Mouse (Mus musculus) erythroblast, adult 5-6 weeks (primary cell): ENCODE results near the gene Adam17. TPM values are rescaled to one million over a fixed set of nuclear protein-coding genes. Genes with fewer than 3 reads are reported as not detected.
A peak's percentile ranks its signal among the peaks of the same experiment; 100 is the strongest.

Source experiments
- ATAC-seq: replicated peaks from 2 replicates; pipeline ENCODE4 v1.8.0; 2016; ENCODE audit warnings: moderate number of reproducible peaks, mild to moderate bottlenecking, moderate TSS enrichment, inconsistent platforms; ENCODE audit not compliant: poor library complexity, low FRiP score, severe bottlenecking
- total RNA-seq, 2 experiments: library from RNA; stranded (forward) in 1 of 2; stranded (reverse) in 1 of 2; fragments of 150-400 nt in 1 of 2; fragments of 200-764, 138-1000 nt in 1 of 2; gene quantifications; 2 replicates each; pipeline versions ENCODE4 v1.2.3 to v1.2.4; 2015 to 2017; ENCODE audit warnings: low replicate concordance in 2 of 2

The Adam17 gene
- total RNA-seq, 2 experiments from 2014 or later: 14.1 to 15.2 TPM

- peak; percentile 72 for ATAC-seq
Measured at GRCm38 (mm10) chr12:21318143-21318895, 55.1 kb downstream of the Adam17 start.

- ATAC-seq: no peak
Measured at GRCm38 (mm10) chr12:21316869-21317265, 56.6 kb downstream of the Adam17 start.

GRCm38 (mm10) chr12:21315923-21316868 lies 57.2 kb downstream of the Adam17 start, which contains the start of gene Iah1:
Iah1 (plus strand) TSS chr12:21316389.
- ATAC-seq: peak; percentile 96

GRCm38 (mm10) chr12:21312201-21312600 lies 61.2 kb downstream of the Adam17 start:
- ATAC-seq: no peak

GRCm38 (mm10) chr12:21306721-21307120 lies 66.7 kb downstream of the Adam17 start:
- no peak for ATAC-seq

- ATAC-seq: no peak
Measured at GRCm38 (mm10) chr12:21305741-21306140, 67.7 kb downstream of the Adam17 start.

GRCm38 (mm10) chr12:21302361-21302783 lies 71.1 kb downstream of the Adam17 start:
- no peak for ATAC-seq

- no peak for ATAC-seq
Measured at GRCm38 (mm10) chr12:21301932-21302331, 71.5 kb downstream of the Adam17 start.

GRCm38 (mm10) chr12:21301324-21301723 lies 72.1 kb downstream of the Adam17 start:
- no peak for ATAC-seq

- no peak for ATAC-seq
Measured at GRCm38 (mm10) chr12:21298856-21299255, 74.6 kb downstream of the Adam17 start.

- ATAC-seq: no peak
Measured at GRCm38 (mm10) chr12:21289651-21290050, 83.8 kb downstream of the Adam17 start.

GRCm38 (mm10) chr12:21288716-21289395 lies 84.6 kb downstream of the Adam17 start:
- no peak for ATAC-seq

- ATAC-seq: 0 out of 2 replicates have a peak, but pooled peaks have one; percentile 42
Measured at GRCm38 (mm10) chr12:21286712-21287650, 86.5 kb downstream of the Adam17 start.

GRCm38 (mm10) chr12:21286243-21286622 lies 87.2 kb downstream of the Adam17 start, which contains the start of gene Itgb1bp1:
Itgb1bp1 (minus strand) TSS chr12:21286284.
- ATAC-seq: peak; percentile 98

- peak; percentile 64 for ATAC-seq
Measured at GRCm38 (mm10) chr12:21285508-21286242, 87.8 kb downstream of the Adam17 start.

GRCm38 (mm10) chr12:21284761-21285441 lies 88.5 kb downstream of the Adam17 start, which contains the start of gene Cpsf3:
Cpsf3 (plus strand) TSS chr12:21285391.
- no peak for ATAC-seq

GRCm38 (mm10) chr12:21277352-21277864 lies 96.0 kb downstream of the Adam17 start:
- ATAC-seq: no peak
